Mouse (Mus musculus): ENCODE data around the gene Gm21897.
"Not testable (repeated sequence)": the region's sequence is repeated elsewhere in the genome, so short reads cannot be mapped to it uniquely, and the experiment has no call there.

The Gm21897 gene

GRCm38 (mm10) chr16:15317158-15317557, at the start of gene Gm21897:
TSS of gene Gm21897 (plus strand) at chr16:15317458.
- DNase-seq (ENCODE audit: low spot score): not testable (repeated sequence)

DNA sequence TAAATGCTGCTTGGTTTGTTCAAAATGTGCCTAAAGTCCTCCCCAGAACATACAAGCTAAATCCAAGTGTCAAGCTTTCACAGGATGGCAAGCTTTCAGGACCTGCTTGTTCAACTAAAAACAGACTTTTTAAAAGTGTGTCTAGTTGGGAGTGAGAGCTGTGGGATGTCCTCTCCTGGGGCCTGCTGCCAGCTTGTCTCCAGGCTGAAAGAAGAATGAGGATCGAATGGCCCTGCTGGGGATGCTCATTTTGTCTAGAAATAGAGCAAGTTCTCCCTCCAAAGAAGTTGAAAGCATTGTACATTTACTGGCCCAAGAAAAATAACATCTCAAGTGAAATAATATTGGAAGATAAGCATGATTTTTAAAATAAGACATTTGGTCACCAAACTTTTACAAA, 45.0 kb upstream of the Gm21897 start:
- DNase-seq (ENCODE audit: low spot score): no peak

GRCm38 (mm10) chr16:15277461-15277860, 39.8 kb upstream of the Gm21897 start:
- no peak for DNase-seq (ENCODE audit: low spot score)

DNA sequence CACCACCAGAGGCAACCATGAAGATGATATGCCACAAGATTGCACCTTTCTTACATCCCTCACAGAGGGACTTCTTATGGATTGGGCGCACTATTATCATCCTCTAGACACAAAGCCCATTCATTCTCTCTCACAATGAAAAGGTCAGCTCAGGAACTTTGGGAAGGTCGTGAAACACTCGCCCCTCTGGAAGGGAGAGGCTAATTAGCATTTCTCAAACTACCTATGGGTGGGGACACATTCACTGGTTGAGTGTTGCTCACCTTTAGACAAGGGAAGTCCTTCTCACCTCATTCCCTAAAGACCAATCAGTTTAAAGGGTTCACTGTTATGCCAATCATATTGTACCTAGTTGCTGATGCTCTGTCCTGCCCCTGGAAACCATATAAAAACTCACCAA, 24.2 kb upstream of the Gm21897 start:
- DNase-seq (ENCODE audit: low spot score): no peak

DNA sequence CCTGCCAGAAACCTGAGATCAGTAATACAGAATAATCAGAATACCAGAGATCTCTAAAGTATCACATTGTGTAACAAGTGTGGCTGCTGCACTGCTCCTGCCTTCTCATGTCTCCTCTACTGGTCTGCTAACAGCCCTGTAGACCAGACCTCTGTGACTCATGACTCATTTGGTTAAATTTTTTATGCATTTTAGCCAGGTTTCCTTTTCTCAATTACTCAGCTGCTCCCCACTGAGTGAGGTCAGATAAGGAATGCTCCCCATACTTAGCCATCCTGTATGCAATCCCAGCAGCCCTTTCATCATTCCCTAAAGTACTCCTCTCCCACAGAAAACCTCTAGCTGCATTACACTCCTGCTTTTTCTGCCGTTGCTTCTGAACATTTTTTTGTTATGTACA, 23.0 kb upstream of the Gm21897 start:
- DNase-seq (ENCODE audit: low spot score): no peak

- DNase-seq (ENCODE audit: low spot score): no peak
Measured at GRCm38 (mm10) chr16:15294911-15295659, 22.2 kb upstream of the Gm21897 start.

DNA sequence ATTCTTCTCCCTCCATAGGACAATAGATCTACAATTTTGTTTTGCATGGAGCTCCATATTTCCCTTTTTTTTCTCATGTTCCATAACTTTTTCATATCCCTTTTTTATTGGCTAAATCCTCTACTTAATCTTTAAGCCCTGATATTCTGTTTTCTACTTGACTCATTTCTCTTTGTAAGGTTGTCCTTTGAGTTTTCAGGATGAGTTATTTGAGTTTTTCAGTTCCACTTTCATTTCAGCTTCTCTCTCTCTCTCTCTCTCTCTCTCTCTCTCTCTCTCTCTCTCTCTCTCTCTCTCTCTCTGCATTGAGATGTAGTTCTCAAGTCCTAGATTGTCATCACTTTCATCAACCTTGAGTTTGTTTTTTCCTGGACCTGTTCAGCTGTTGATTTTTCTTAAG, 17.3 kb downstream of the Gm21897 start:
- DNase-seq (ENCODE audit: low spot score): no peak

DNA sequence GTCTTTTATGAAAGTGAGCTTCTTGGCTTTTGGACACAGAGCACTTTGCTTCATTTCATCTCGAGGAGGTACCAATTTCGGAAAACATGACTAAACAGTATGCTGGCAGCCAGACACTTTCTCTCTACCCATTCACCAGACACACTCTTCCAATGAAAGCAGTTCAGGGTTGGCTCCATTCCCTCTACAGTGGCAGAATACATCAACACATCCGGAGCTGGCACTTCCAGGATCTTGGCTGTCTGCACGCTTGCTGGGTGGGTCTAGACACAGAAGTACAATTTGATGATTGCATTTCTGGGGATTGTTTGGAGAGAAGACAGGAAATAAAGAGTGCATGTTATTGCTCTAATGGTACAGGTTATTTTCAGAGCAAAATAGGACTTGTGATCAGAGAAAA, 21.8 kb downstream of the Gm21897 start:
- no peak for DNase-seq (ENCODE audit: low spot score)

GRCm38 (mm10) chr16:15346045-15346444, 28.8 kb downstream of the Gm21897 start:
- DNase-seq (ENCODE audit: low spot score): no peak

DNA sequence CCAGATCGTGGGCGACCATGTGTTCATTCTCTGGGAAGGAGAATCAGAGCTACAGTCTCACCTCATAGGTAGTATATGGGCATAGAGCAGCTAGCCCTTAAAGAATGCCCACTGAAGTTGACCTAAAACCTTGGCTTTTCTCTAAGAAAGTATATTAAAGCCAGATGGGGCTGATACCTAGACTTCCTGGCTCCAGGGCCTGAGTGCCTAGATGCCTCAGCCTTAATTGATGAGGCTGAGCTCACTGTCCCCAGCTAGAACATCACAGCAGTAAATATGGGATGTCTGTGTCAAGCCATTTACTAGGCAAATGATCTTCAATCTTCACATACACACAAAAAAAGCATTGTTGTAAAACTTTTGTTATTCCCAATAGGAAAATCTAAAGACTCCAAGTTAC, 32.1 kb downstream of the Gm21897 start:
- DNase-seq (ENCODE audit: low spot score): no peak

DNA sequence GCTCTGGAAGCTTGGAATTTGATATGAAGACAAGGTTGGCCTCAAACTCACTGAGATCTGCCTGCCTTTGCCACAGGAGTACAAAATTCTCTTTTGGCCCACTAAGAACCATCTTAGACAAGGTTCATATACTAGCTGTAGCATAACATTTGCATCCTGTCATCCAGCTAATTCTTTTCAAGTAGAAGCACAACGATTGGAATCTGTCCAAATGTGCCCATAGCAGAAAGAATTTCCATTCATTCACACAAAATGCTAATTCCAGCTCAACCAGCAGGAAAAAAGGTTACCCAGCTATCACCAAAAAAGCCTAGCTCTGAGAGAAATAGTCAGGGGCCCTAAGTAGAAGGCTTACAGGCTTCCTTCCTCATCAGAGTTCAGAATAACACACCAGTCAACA, 34.0 kb downstream of the Gm21897 start:
- no peak for DNase-seq (ENCODE audit: low spot score)

DNA sequence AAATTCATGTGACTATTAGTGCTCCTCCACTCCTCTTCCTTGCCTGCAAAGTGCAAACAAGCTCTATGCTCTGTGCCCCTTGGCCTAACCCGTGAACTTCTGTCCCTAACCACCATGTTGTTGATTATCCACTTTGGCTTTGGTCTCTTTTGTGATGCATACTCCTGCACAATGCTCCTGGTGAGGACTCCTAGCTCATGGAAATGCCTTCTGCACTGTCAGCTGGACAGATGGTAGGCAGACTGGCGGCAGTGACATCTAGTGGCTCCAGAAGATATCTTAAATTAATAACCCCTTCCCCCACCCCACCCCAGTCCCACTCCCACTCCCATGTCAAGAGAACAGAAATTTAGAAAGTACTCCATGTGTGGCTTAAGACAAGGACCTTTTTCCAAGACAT, 35.1 kb downstream of the Gm21897 start:
- no peak for DNase-seq (ENCODE audit: low spot score)

DNA sequence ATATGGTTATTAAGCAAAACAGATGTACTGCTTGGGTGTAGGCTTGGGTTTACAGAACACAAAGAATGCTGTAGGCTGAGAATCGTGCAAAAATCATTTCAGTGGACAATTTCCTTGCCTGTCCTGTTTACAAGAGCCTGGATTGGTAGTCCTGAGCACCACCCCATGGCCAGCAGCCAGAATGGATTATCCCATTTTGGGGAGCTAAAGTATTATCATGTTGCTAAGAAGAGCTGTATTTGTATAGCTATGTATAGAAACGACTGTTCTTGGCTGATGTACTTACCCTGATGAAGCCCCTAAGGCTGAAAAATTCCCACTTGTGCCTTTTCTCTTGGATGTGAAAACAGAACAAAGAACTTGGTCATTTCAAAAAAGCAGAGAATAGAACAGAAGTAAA, 37.6 kb downstream of the Gm21897 start:
- no peak for DNase-seq (ENCODE audit: low spot score)

DNA sequence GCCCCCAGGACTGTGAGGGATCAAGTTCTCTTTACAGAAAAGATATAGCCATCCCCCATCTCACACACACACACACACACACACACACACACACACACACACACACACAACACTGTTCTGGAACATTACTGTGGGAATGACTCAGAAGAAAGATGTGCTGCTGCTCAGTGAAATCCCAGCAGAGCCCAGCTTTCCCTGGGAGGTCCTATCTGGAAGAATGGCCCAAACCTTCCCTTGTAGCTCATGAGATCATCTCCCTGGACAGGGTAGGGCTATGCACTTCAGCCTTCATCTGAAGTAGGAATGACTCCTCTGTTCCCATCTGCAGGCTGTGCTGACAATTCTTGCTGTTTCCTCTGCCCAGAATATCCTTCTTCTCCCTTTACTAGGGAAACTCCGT, 38.1 kb downstream of the Gm21897 start:
- no peak for DNase-seq (ENCODE audit: low spot score)

DNA sequence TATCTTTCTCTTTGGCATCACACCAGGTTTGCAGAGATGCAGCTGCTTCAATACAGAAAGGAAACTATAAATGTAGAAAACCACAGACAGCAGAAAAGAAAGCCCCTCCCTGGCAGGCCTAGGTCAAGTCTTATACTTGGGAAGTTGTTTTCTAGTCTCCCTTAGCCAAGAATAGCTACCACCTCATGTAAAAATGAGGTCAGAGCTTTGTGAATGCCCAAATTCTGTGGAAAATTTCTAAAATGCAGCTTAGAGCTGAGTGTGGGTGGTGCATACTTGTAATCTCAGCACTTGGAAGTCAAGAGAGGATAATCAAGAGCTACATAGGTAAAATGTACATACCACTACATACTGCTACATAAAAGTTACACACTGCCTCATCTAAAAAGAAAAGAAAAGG, 40.5 kb downstream of the Gm21897 start:
- DNase-seq (ENCODE audit: low spot score): no peak

DNA sequence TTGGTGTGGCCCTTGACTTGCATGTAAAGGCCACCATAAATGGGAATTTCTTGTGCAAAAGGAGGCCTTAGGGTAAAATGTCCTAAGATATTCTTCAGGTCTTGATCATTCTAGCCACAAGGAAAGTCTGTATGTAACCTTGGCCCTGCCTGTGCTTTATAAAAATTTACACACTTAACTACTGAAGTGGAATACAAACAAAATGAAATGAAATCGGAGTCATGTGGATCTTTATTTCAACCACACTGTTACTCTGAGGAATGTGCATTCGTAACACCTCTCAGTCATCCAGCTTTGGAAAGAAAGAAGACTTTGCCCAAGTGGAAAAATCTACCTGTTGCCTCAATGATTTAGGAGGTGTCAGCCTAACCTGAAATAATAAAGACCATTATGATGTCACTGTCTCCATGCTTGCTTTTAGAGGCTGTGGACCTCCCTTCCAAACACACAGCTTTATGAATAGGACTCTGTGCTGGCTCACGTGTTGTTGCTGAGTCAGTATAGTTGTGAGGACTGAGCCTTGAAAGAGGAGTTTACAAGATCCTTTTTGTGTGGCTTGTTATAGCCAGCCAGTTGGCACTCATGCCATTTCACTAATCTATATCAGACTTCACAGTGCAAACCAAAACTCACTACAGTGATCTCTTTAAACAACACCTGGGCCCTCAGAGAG, 42.0 kb downstream of the Gm21897 start:
- DNase-seq (ENCODE audit: low spot score): no peak

DNA sequence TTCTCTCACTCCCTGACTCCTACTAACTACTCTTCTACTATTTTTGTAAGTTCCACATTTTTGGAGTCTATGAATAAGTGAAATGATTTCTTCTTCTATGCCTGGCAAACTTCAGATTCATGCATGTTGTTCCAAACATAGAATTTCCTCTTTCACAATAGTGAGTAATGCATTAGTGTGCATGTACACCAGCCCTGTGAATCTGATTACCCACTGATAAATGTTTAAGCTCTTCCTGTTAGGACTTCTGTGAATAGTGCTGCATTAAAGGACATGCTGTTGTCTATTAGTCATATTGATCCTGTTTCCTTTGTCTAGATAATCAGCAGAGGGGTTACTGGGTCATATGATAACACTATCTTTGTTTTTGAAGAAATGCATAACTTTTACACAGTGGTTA, 43.6 kb downstream of the Gm21897 start:
- DNase-seq (ENCODE audit: low spot score): no peak
